Mouse (Mus musculus) MEL (cell line): ENCODE data around the gene Slfn4.

Experiments
- CTCF ChIP-seq, 3 experiments: IDR thresholded peaks in 2 of 3; conservative IDR thresholded peaks in 1 of 3; 2 replicates each; pipeline ENCODE4 v1.5.1; 2011 to 2012; ENCODE audit warnings: low read length in 3 of 3, low read depth in 2 of 3, mild to moderate bottlenecking in 2 of 3, improper control_type of control experiment in 1 of 3, inconsistent platforms in 1 of 3, mixed read lengths in 1 of 3, moderate library complexity in 1 of 3; ENCODE audit not compliant: control insufficient read depth in 1 of 3, insufficient read depth in 1 of 3, poor library complexity in 1 of 3, severe bottlenecking in 1 of 3
- EP300 ChIP-seq, 2 experiments: IDR thresholded peaks; 2 replicates each; pipeline ENCODE4 v1.6.1; 2011; ENCODE audit warnings: improper control_type of control experiment in 2 of 2, low read length in 2 of 2, low read depth in 1 of 2, mild to moderate bottlenecking in 1 of 2
- HCFC1 ChIP-seq: IDR thresholded peaks from 2 replicates; pipeline ENCODE4 v1.6.1; 2012; ENCODE audit warnings: low read depth, mild to moderate bottlenecking, inconsistent platforms, low read length, improper control_type of control experiment, moderate library complexity
- KAT2A ChIP-seq: conservative IDR thresholded peaks from 2 replicates; pipeline ENCODE4 v1.6.1; 2012; ENCODE audit warnings: low read depth, low read length, improper control_type of control experiment, inconsistent platforms
- MAX ChIP-seq: IDR thresholded peaks from 2 replicates; pipeline ENCODE4 v1.6.1; 2011; ENCODE audit warnings: low read length, improper control_type of control experiment
- MXI1 ChIP-seq: IDR thresholded peaks from 2 replicates; pipeline ENCODE4 v1.6.1; 2011; ENCODE audit warnings: mild to moderate bottlenecking, low read depth, low read length, improper control_type of control experiment
- POLR2A ChIP-seq, 2 experiments: IDR thresholded peaks; 2 replicates each; pipeline ENCODE4 v1.6.1; 2011 to 2012; ENCODE audit warnings: low read length in 2 of 2, mild to moderate bottlenecking in 2 of 2, control low read depth in 1 of 2, improper control_type of control experiment in 1 of 2, low read depth in 1 of 2, moderate library complexity in 1 of 2; ENCODE audit not compliant: control insufficient read depth in 1 of 2, insufficient read depth in 1 of 2, poor library complexity in 1 of 2
- RAD21 ChIP-seq: IDR thresholded peaks from 2 replicates; pipeline ENCODE4 v1.6.1; 2011; ENCODE audit warnings: mild to moderate bottlenecking, low read depth, low read length, improper control_type of control experiment
- TCF12 ChIP-seq: IDR thresholded peaks from 2 replicates; pipeline ENCODE4 v1.6.1; 2014; ENCODE audit warnings: low read depth, mild to moderate bottlenecking, inconsistent platforms, low read length, improper control_type of control experiment, moderate library complexity
- UBTF ChIP-seq: IDR thresholded peaks from 2 replicates; pipeline ENCODE4 v1.6.1; 2012; ENCODE audit warnings: low read depth, mild to moderate bottlenecking, inconsistent platforms, low read length, improper control_type of control experiment, moderate library complexity, borderline replicate concordance; ENCODE audit not compliant: insufficient read depth
- USF1 ChIP-seq: IDR thresholded peaks from 2 replicates; pipeline ENCODE4 v1.6.1; 2014; ENCODE audit warnings: low read depth, mild to moderate bottlenecking, inconsistent platforms, low read length, improper control_type of control experiment, moderate library complexity

DNA sequence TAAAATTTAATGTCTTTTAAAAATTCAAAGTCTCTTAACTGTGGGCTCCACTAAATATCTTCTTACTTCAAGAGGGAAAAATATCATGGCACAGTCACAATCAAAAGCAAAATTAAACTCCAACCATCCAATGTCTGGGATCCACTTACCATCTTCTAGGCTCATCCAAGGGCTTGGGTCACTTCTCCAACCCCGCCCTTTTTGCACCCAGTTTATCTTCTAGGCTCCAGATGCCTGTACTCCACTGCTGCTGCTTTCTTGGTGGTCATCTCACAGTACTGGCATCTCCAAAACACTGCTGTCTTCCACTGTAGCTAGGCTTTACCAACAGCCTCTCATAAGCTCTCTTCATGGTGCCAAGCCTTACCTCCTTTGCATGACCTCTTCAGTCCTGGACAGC, 41.1 kb downstream of the Slfn4 start:
- TF ChIP-seq TCF12 = no peak
- no peak for TF ChIP-seq POLR2A (IDR thresholded peaks at IDR 0.05; ENCODE audit: control insufficient read depth in 1 of 2, insufficient read depth in 1 of 2, low read depth in 1 of 2, low read length in 2 of 2, poor library complexity in 1 of 2)
- no peak for TF ChIP-seq UBTF
- no peak for TF ChIP-seq HCFC1
- TF ChIP-seq KAT2A = no peak
- TF ChIP-seq USF1 = no peak
- TF ChIP-seq CTCF (IDR thresholded peaks at IDR 0.05 in 2 of 3, conservative IDR thresholded peaks at IDR 0.05 in 1 of 3; ENCODE audit: control insufficient read depth in 1 of 3, insufficient read depth in 1 of 3, low read depth in 2 of 3, low read length in 3 of 3, poor library complexity in 1 of 3, severe bottlenecking in 1 of 3) = no peak
- no peak for TF ChIP-seq MXI1
- TF ChIP-seq EP300 (IDR thresholded peaks at IDR 0.05; ENCODE audit: low read depth in 1 of 2, low read length in 2 of 2) = no peak
- TF ChIP-seq RAD21 = no peak
- no peak for TF ChIP-seq MAX
